Mouse (Mus musculus) CH12.LX (cell line): ENCODE measurements at regions not wholly inside any gene's neighbourhood (a gene's known extent, or its start where the extent isn't known, plus 50 kb on each side); places are given as distances from the start of the nearest gene placed in this dataset.

Source experiments
- CTCF ChIP-seq, 2 experiments: IDR thresholded peaks in 1 of 2; conservative IDR thresholded peaks in 1 of 2; 2 replicates each; pipeline ENCODE4 v1.5.1; 2011 to 2012; ENCODE audit warnings: low read depth in 2 of 2, low read length in 2 of 2, improper control_type of control experiment in 1 of 2, inconsistent platforms in 1 of 2, mild to moderate bottlenecking in 1 of 2, moderate library complexity in 1 of 2
- POLR2A ChIP-seq: IDR thresholded peaks from 2 replicates; pipeline ENCODE4 v1.6.1; 2011; ENCODE audit warnings: low read depth, mild to moderate bottlenecking, improper control_type of control experiment, low read length
- POLR2AphosphoS2 ChIP-seq: IDR thresholded peaks from 2 replicates; pipeline ENCODE4 v1.6.1; 2011; ENCODE audit warnings: low read depth, low read length, improper control_type of control experiment
- RAD21 ChIP-seq: IDR thresholded peaks from 2 replicates; pipeline ENCODE4 v1.6.1; 2011; ENCODE audit warnings: low read depth, mild to moderate bottlenecking, low read length, improper control_type of control experiment, moderate library complexity
- USF2 ChIP-seq: conservative IDR thresholded peaks from 2 replicates; pipeline ENCODE4 v1.6.1; 2011; ENCODE audit warnings: low read depth, low read length, improper control_type of control experiment
- ZNF384 ChIP-seq: IDR thresholded peaks from 2 replicates; pipeline ENCODE4 v1.6.1; 2012; ENCODE audit warnings: low read depth, low read length, improper control_type of control experiment, inconsistent platforms

- no peak for TF ChIP-seq POLR2A
- no peak for TF ChIP-seq ZNF384
- TF ChIP-seq CTCF (conservative IDR thresholded peaks at IDR 0.05 in 1 of 2, IDR thresholded peaks at IDR 0.05 in 1 of 2; ENCODE audit: low read depth in 2 of 2, low read length in 2 of 2): peak; percentile 68 to 81; a peak in 3 of 4 replicates
- TF ChIP-seq POLR2AphosphoS2: no peak
- TF ChIP-seq USF2: no peak
- TF ChIP-seq RAD21: peak; percentile 65
Measured at GRCm38 (mm10) chr11:24689807-24690333, 612.0 kb downstream of the Bcl11a start.
